Mouse (Mus musculus) embryo, embryonic 9.5 days (tissue): ENCODE measurements around the gene Zfp646.
"Not testable (repeated sequence)": the region's sequence is repeated elsewhere in the genome, so short reads cannot be mapped to it uniquely, and the experiment has no call there.

Experiments
- DNase-seq: peaks from one replicate; pipeline ENCODE4 v3.0.0-alpha.2; 2017; ENCODE audit errors: extremely low spot score

Gene Zfp646

DNA sequence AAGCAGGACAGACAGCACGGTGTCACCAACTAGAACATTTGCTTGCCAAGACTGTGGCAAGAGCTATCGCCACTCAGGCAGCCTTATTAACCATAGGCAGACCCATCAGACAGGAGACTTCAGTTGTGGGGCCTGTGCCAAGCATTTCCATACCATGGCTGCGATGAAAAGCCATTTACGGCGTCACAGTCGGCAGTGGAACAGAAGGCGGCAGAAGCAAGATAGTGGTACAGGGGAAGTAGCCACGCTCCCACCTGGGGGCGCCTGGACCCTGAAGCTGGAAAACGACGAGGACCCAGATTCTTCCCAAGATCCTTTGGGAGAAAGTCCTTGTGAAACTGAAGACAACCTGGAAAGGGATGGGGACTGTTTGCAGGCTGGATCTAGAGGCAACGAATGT lies 4.4 kb downstream of the Zfp646 start:
- no peak for DNase-seq

DNA sequence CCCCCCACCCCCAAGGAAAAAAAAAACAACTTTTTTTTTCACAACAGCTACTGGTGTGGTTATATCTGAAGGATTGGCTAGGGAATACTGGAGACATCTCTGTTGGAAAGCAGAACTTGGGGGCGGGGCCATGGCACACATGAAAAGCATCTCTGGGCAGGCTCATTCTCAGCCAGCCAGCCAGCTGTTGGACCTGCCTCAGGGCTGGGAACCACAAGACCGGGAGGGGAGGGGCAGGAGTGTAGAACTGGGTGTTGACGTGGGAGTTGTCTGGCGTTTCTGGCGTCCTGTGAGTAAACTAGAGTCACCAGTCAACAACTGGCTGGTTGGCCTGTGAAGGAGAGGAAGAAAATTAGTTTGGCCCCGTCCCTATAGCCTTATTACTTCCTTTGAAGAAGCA lies 9.9 kb downstream of the Zfp646 start:
- no peak for DNase-seq

GRCm38 (mm10) chr7:127886551-127886950 lies 10.5 kb downstream of the Zfp646 start:
- no peak for DNase-seq

DNA sequence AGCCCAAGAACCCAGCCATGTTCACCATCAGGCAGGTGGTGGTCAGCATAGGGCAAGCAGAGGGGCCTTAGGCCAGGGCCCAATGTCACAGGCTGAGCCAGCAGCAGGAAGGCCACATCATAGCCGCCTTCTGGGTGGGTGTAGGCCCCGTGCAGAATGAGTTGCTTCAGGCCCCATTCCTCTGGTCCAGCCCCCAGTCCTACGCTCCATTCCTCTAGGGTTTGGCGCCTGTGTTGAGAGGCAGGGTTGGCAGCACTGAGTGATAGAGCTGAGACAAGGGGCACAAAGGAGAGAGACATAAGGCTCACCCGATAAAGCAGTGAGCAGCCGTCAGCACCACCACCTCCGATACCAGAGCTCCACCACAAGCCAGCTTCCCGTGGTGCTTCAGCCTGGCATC lies 11.2 kb downstream of the Zfp646 start:
- no peak for DNase-seq

DNA sequence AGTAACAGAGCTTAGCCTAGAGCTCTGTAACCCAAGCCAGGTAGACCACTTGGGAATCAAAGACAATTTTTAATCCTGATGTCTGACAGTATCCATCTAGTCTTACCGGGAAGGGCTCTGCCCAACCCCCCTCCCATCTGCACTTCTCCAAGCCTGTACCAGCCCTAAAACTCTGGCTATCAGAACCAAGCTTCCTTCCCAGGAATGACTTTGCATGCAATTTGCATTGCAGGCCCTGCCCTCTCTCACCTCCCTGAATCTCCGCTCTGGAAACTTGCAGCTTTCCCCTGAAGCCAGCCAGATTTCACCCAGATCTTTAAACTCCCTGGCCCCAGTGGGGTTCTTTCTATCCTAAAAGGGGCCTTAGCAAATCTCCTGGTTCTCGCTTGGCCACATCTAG lies 11.8 kb downstream of the Zfp646 start:
- no peak for DNase-seq

- no peak for DNase-seq
Measured at GRCm38 (mm10) chr7:127888821-127889220, 12.8 kb downstream of the Zfp646 start.

GRCm38 (mm10) chr7:127890798-127891197 lies 14.8 kb downstream of the Zfp646 start, which contains the start of gene Prss53:
Prss53 (minus strand) TSS chr7:127890970.
- DNase-seq: no peak

DNA sequence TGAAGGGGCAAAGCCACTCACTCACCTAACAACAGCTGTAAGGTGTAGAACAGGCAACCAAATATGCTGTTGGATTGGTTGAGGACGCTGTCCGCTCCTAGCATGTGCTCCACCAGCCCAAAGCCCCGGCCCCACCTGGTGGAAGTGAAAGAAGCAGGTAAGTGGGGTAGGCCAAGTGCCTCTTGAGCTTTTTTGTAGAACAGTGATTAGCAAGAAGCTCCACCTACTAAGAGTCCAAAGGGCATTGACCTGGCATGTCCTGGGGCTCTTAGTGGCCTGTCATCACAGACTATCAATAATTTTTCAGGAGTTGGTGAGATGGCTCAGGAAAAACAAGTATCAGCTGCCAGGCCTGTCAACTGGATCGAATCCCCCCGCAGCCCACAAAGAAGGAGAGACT lies 18.5 kb downstream of the Zfp646 start:
- no peak for DNase-seq

DNA sequence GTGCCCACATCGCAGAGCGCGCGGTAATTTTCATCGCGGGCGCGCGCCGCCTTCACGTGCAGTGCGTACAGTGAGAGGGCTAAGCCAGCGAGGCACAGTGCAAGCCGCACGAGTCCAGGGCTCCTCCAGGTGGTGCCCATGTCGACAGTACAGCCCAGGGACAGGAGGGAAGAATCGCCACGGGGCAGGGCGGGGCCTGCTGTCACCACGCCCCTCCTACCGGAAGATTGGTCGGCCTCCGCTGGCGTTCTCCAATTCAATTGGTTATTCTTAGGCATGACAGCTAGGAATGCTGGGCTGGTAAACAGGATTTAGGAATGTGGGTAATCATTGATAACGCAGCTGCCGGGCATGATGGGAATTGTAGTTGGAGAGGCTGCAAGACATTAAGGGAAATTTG lies 19.4 kb downstream of the Zfp646 start, which contains the start of the genes Gm21974 and Vkorc1:
TSS of gene Gm21974 (minus strand) at position 13 of the 400 bp plus-strand sequence.
TSS of gene Vkorc1 (minus strand) at position 176 of the 400 bp plus-strand sequence.
- peak; percentile 94 for DNase-seq

DNA sequence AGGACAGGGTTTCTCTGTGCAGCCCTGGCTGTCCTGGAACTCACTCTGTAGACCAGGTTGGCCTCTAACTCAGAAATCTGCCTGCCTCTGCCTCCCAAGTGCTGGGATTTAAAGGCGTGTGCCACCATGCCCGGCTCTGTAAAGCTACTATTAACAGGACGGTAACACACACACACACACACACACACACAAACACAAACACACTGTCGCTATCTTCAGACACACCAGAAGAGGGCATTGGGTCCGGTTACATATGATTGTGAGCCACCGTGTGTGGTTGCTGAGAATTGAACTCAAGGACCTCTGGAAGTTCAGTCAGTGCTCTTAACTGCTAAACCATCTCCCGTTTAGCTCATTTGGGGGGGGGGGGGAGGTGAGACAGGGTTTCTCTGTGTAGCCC lies 19.9 kb downstream of the Zfp646 start:
- DNase-seq: not testable (repeated sequence)

DNA sequence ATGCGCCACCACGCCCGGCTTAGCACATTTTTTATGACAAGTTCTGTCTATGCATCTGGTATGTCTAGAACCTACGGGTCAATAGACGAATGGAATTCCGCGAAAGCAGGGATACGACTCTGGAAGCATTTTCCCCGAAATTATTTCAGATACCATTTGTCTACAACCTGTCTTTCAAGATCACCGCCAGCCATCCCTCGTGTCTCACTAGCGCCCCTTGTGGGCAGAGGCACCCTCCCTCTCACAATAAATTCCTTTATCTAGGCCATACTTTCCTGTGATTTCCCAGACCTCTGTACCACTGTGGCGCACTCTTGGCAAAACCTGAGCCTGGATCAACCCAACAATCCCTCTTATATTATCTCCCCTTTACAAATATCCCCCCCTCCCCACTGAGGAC lies 20.4 kb downstream of the Zfp646 start:
- peak; percentile 39 for DNase-seq

DNA sequence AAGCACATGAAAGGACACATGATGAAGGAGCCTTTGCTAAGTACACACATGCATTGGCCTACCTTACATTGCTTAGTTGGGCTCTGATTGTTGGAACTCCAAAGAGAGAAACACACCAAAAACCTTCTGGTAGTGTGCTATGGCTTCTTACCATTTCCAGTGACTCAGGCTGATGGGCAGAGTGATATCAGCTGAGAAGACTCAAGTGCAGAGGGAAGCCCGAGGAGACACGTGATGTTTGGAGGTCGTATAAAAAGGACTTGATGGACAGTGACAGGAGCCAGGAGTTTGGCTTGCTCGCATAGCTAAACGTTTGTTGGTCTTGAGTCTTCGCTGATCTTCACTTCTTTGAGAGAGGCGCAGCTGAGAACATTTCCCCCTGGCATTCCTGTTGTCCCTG lies 21.5 kb downstream of the Zfp646 start:
- no peak for DNase-seq

DNA sequence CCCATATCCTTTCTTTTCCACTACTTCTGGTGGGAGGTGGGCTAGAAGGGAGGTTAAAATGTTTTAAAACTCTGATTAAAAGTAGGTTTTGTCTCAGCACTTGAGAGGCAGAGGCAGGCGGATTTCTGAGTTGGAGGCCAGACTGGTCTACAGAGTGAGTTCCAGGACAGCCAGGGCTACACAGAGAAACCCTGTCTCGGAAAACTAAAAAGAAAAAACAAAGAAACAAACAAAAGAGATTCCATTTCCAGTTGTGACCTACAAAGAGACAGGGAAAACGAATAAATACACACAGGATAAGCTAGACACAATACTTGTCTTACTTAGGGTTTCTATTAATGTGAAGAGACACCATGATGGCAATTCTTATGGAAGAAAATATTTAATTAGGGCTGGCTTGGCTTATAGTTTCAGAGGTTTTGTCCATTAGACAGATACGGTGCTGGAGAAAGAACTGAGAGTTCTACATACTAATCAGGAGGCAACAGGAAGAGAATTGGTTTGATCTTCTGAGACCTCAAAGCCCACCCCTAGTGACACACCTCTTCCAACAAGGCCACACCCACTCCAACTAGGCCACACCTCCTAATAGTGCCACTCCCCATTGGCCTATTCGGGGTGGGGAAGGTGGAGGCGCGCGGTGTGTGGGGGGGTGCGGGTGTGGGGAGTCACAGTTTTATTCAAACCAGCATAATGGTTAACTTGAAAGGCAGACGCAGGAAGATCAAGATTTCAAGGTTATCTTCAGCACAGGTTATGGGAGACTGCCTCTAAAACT lies 22.3 kb downstream of the Zfp646 start:
- DNase-seq: no peak

GRCm38 (mm10) chr7:127899997-127900396 lies 24.0 kb downstream of the Zfp646 start:
- DNase-seq: no peak

DNA sequence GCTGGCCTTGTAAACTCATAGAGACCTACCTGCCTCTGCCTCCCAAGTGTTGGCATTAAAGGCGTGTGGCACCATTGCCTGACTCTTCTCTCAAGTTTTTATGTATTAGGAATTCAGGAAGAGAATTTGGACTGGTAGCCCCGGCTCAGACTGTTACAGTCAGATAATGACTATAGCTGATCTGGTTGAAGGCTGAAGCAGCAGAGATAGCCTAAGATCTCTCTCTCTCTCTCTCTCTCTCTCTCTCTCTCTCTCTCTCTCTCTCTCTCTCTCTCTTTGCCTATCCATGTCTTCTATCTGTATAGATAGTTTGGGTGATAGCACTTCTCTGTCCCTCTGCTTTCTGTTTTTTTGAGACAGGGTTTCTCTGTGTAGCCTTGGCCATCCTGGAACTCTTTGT lies 25.8 kb downstream of the Zfp646 start:
- DNase-seq: no peak

- peak; percentile 80 for DNase-seq
Measured at GRCm38 (mm10) chr7:127903971-127904796, 28.2 kb downstream of the Zfp646 start, which contains the start of gene Bckdk. Bckdk (plus strand) TSS chr7:127904082.

- DNase-seq: no peak
Measured at GRCm38 (mm10) chr7:127907939-127908338, 31.9 kb downstream of the Zfp646 start.

DNA sequence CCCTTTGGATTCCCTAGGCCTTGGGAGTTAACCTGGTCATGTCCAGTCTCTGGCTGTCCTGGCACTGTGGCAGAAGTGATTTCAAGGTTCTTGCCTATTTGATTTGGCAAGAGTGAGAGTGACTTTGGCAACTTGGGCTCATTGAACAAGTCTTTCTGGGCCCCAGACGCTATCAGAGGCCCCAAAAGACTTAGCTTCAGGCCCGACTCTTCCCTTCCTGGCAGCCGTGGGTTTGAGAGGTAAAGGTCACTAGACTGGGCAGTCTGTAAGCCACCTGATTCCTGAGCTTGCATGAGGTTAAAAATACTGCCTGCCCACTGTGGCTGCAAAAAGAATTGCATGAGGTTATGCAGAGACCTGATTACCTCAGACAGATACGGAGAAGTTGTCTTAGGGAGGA lies 32.6 kb downstream of the Zfp646 start:
- no peak for DNase-seq

- peak; percentile 96 for DNase-seq
Measured at GRCm38 (mm10) chr7:127912190-127912871, 36.3 kb downstream of the Zfp646 start, which contains the start of gene Kat8. Kat8 (plus strand) TSS chr7:127912516.

DNA sequence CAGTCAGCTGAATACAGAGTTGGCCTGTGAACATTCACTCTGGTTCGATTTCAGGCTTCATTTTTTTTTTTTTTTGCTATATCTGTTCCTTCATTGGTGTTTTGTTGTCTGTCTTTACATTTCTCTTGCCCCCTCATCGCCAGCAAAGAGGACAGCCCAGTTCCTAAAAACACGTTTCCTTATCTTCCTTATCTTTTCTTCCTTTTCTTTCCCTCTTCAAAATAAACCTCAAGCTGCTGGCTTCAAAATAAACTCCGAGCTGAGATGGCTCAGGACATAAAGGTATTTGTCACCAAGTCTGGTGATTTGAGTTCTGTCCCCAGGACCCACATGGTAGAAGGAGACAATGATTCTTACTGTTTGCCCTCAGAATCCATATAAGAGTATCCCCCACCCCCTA lies 36.9 kb downstream of the Zfp646 start:
- no peak for DNase-seq

DNA sequence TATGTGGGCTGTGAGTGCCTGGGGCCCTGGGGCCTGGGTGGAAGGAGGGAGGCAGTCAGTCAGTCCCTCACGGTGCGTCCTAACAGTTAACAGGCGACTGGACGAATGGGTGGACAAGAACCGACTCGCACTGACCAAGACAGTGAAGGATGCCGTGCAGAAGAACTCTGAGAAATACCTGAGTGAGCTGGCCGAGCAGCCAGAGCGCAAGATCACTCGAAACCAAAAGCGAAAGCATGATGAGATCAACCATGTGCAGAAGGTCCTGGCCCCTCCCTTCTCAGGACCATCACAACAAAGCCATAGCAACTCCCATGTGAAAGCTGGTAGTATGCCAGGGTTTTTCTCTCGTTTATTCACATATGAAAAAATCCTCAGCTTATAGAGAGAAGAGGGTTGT lies 39.3 kb downstream of the Zfp646 start:
- no peak for DNase-seq

DNA sequence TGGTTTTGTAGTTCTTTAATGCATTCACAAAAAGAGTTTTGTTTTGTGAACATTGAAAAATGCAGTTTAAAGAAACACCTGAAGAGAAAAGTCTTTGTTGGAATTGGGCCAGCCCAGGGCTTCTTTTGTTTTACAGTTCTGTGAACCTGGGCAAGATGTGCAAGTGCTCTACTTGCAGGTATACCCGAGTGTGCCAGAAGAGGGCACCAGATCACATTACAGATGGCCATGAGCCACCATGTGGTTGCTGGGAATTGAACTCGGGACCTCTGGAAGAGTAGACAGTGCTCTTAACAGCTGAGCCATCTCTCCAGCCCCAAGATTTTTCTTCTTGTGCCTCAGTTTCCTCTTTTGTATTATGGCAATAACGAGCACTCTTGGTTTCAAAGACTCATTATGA lies 42.2 kb downstream of the Zfp646 start:
- no peak for DNase-seq
